Mouse (Mus musculus): ENCODE data around the gene Itga9. TPM values are rescaled to one million over a fixed set of nuclear protein-coding genes. Genes with fewer than 3 reads are reported as not detected.

Gene Itga9
- total and polyA plus RNA-seq, 2 experiments = 9.1 to 15.8 TPM

GRCm38 (mm10) chr9:118617237-118617636 is 10.7 kb downstream of the Itga9 start:
- no peaks in the 10 kb centered on the region for H3K27me3 ChIP-seq (ENCODE audit: control insufficient read depth, insufficient read depth, low read length)
- peaks cover 9% of the 10 kb centered on the region; the same call in 1 of the 2 replicates for H3K79me2 ChIP-seq (ENCODE audit: control insufficient read depth, insufficient read depth, low read length)
- no peak for DNase-seq (ENCODE audit: extremely low read depth, low read depth, low spot score)
- peaks cover 3% of the 10 kb centered on the region; the same call in 1 of the 2 replicates for H3K4me1 ChIP-seq (ENCODE audit: control insufficient read depth, insufficient read depth, low read length)
- TF ChIP-seq POLR2A (IDR thresholded peaks at IDR 0.05; ENCODE audit: extremely low read depth, insufficient read depth, low read length) = no peak
- no peak for TF ChIP-seq CTCF (IDR thresholded peaks at IDR 0.05; ENCODE audit: low read depth, low read length)
- H3K36me3 ChIP-seq (ENCODE audit: control insufficient read depth, insufficient read depth, low read length) = no peaks in the 10 kb centered on the region
- no peak overlapping the region for H3K4me3 ChIP-seq (ENCODE audit: insufficient read depth, low read depth, low read length)
- H3K9ac ChIP-seq (ENCODE audit: low read depth, low read length) = no peak overlapping the region
- 83% methylated on average over 5 of the region's 5 CpGs for WGBS
- no peak overlapping the region for H3K27ac ChIP-seq (replicated peaks; ENCODE audit: insufficient read depth, low read depth, low read length)

GRCm38 (mm10) chr9:118618732-118619250 is 12.3 kb downstream of the Itga9 start:
- peaks cover 9% of the 10 kb centered on the region; the same call in 1 of the 2 replicates for H3K79me2 ChIP-seq (ENCODE audit: control insufficient read depth, insufficient read depth, low read length)
- no peak overlapping the region for H3K27ac ChIP-seq (replicated peaks; ENCODE audit: insufficient read depth, low read depth, low read length)
- H3K9ac ChIP-seq (ENCODE audit: low read depth, low read length) = no peak overlapping the region
- no peak overlapping the region for H3K4me3 ChIP-seq (ENCODE audit: insufficient read depth, low read depth, low read length)
- no peaks in the 10 kb centered on the region for H3K27me3 ChIP-seq (ENCODE audit: control insufficient read depth, insufficient read depth, low read length)
- 71% methylated on average over 3 of the region's 3 CpGs for WGBS
- H3K4me1 ChIP-seq (ENCODE audit: control insufficient read depth, insufficient read depth, low read length) = no peaks in the 10 kb centered on the region
- no peak for TF ChIP-seq CTCF (IDR thresholded peaks at IDR 0.05; ENCODE audit: low read depth, low read length)
- TF ChIP-seq POLR2A (IDR thresholded peaks at IDR 0.05; ENCODE audit: extremely low read depth, insufficient read depth, low read length) = no peak
- DNase-seq (ENCODE audit: extremely low read depth, low read depth, low spot score) = no peak
- no peaks in the 10 kb centered on the region for H3K36me3 ChIP-seq (ENCODE audit: control insufficient read depth, insufficient read depth, low read length)

GRCm38 (mm10) chr9:118620807-118621206 is 14.3 kb downstream of the Itga9 start:
- WGBS = 45% methylated on average over 4 of the region's 4 CpGs
- TF ChIP-seq POLR2A (IDR thresholded peaks at IDR 0.05; ENCODE audit: extremely low read depth, insufficient read depth, low read length) = no peak
- no peak for TF ChIP-seq CTCF (IDR thresholded peaks at IDR 0.05; ENCODE audit: low read depth, low read length)
- no peak overlapping the region for H3K9ac ChIP-seq (ENCODE audit: low read depth, low read length)
- no peak for DNase-seq (ENCODE audit: extremely low read depth, low read depth, low spot score)
- H3K36me3 ChIP-seq (ENCODE audit: control insufficient read depth, insufficient read depth, low read length) = no peaks in the 10 kb centered on the region
- no peak overlapping the region for H3K4me3 ChIP-seq (ENCODE audit: insufficient read depth, low read depth, low read length)
- H3K27ac ChIP-seq (replicated peaks; ENCODE audit: insufficient read depth, low read depth, low read length) = no peak overlapping the region
- peaks cover under 1% of the 10 kb centered on the region; the same call in 1 of the 2 replicates for H3K79me2 ChIP-seq (ENCODE audit: control insufficient read depth, insufficient read depth, low read length)
- no peaks in the 10 kb centered on the region for H3K27me3 ChIP-seq (ENCODE audit: control insufficient read depth, insufficient read depth, low read length)
- no peaks in the 10 kb centered on the region for H3K4me1 ChIP-seq (ENCODE audit: control insufficient read depth, insufficient read depth, low read length)

- Histone ChIP-seq H3K9ac (ENCODE audit: low read depth, low read length) (no peak overlapping the region), H3K36me3 (ENCODE audit: control insufficient read depth, insufficient read depth, low read length) (no peaks in the 10 kb centered on the region), H3K4me1 (ENCODE audit: control insufficient read depth, insufficient read depth, low read length) (no peaks in the 10 kb centered on the region), H3K27me3 (ENCODE audit: control insufficient read depth, insufficient read depth, low read length) (no peaks in the 10 kb centered on the region), H3K27ac (replicated peaks; ENCODE audit: insufficient read depth, low read depth, low read length) (no peak overlapping the region), H3K4me3 (ENCODE audit: insufficient read depth, low read depth, low read length) (no peak overlapping the region), H3K79me2 (ENCODE audit: control insufficient read depth, insufficient read depth, low read length) (no peaks in the 10 kb centered on the region; the same call in 1 of the 2 replicates)
- no peak for TF ChIP-seq POLR2A (IDR thresholded peaks at IDR 0.05; ENCODE audit: extremely low read depth, insufficient read depth, low read length)
- no peak for TF ChIP-seq CTCF (IDR thresholded peaks at IDR 0.05; ENCODE audit: low read depth, low read length)
- 83% methylated on average over 6 of the region's 6 CpGs for WGBS
- no peak for DNase-seq (ENCODE audit: extremely low read depth, low read depth, low spot score)
These were observed 15.2 kb downstream of the Itga9 start for GRCm38 (mm10) chr9:118621691-118622090.

- TF ChIP-seq CTCF (IDR thresholded peaks at IDR 0.05; ENCODE audit: low read depth, low read length) = no peak
- TF ChIP-seq POLR2A (IDR thresholded peaks at IDR 0.05; ENCODE audit: extremely low read depth, insufficient read depth, low read length) = no peak
- DNase-seq (ENCODE audit: extremely low read depth, low read depth, low spot score) = peak; percentile 62
- H3K27ac ChIP-seq (replicated peaks; ENCODE audit: insufficient read depth, low read depth, low read length) = no peak overlapping the region
- no peaks in the 10 kb centered on the region; the same call in 1 of the 2 replicates for H3K79me2 ChIP-seq (ENCODE audit: control insufficient read depth, insufficient read depth, low read length)
- H3K27me3 ChIP-seq (ENCODE audit: control insufficient read depth, insufficient read depth, low read length) = no peaks in the 10 kb centered on the region
- H3K4me1 ChIP-seq (ENCODE audit: control insufficient read depth, insufficient read depth, low read length) = no peaks in the 10 kb centered on the region
- H3K9ac ChIP-seq (ENCODE audit: low read depth, low read length) = no peak overlapping the region
- no peaks in the 10 kb centered on the region for H3K36me3 ChIP-seq (ENCODE audit: control insufficient read depth, insufficient read depth, low read length)
- no peak overlapping the region for H3K4me3 ChIP-seq (ENCODE audit: insufficient read depth, low read depth, low read length)
- 64% methylated on average over 18 of the region's 18 CpGs for WGBS
These were observed 16.1 kb downstream of the Itga9 start for GRCm38 (mm10) chr9:118622376-118623166.

- DNase-seq (ENCODE audit: extremely low read depth, low read depth, low spot score) = no peak
- TF ChIP-seq CTCF (IDR thresholded peaks at IDR 0.05; ENCODE audit: low read depth, low read length) (no peak), POLR2A (IDR thresholded peaks at IDR 0.05; ENCODE audit: extremely low read depth, insufficient read depth, low read length) (no peak)
- Histone ChIP-seq H3K36me3 (ENCODE audit: control insufficient read depth, insufficient read depth, low read length) (no peaks in the 10 kb centered on the region), H3K9ac (ENCODE audit: low read depth, low read length) (no peak overlapping the region), H3K27ac (replicated peaks; ENCODE audit: insufficient read depth, low read depth, low read length) (no peak overlapping the region), H3K4me3 (ENCODE audit: insufficient read depth, low read depth, low read length) (no peak overlapping the region), H3K79me2 (ENCODE audit: control insufficient read depth, insufficient read depth, low read length) (no peaks in the 10 kb centered on the region; the same call in 1 of the 2 replicates), H3K27me3 (ENCODE audit: control insufficient read depth, insufficient read depth, low read length) (no peaks in the 10 kb centered on the region), H3K4me1 (ENCODE audit: control insufficient read depth, insufficient read depth, low read length) (no peaks in the 10 kb centered on the region)
- WGBS = 68% methylated on average over 9 of the region's 9 CpGs
These were observed 17.0 kb downstream of the Itga9 start for GRCm38 (mm10) chr9:118623483-118623882.

Data from liver, adult 2 months (tissue).